Mouse (Mus musculus): ENCODE results near the gene Gm14403.
A peak's percentile ranks its signal among the peaks of the same experiment; 100 is the strongest.
"Not testable (repeated sequence)": the region's sequence is repeated elsewhere in the genome, so short reads cannot be mapped to it uniquely, and the experiment has no call there.

Gm14403 gene

GRCm38 (mm10) chr2:177498067-177498466, at the start of gene Gm14403:
Gene Gm14403, plus strand, starts transcription at chr2:177498215.
- DNase-seq, result peak; percentile 46 to 54

- DNase-seq, result peak; percentile 14 to 25
Observed at GRCm38 (mm10) chr2:177464676-177465075, 33.3 kb upstream of the Gm14403 start, which contains the start of gene Zfp970. Gene Zfp970, plus strand, starts transcription at chr2:177464733.

GRCm38 (mm10) chr2:177468222-177468621, 29.8 kb upstream of the Gm14403 start:
- not testable (repeated sequence) for DNase-seq

DNA sequence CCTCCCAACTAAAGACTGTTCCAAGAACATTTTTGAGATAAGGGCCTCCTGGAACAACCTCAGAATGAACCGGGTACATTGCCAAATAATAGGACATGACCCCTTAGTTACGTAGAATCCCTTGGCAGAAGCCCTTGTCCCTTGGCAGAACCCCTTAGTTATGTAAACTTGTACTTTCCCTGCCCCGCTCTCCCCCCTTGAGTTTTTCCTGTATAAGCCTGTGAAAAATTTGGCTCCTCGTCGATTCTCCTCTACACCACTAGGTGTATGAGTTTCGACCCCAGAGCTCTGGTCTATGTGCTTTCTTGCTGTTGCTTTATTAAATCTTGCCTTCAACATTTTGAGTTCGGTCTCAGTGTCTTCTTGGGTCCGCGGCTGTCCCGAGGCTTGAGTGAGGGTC, 25.8 kb upstream of the Gm14403 start:
- not testable (repeated sequence) for DNase-seq

- DNase-seq, result not testable (repeated sequence)
Observed at GRCm38 (mm10) chr2:177481971-177482370, 16.0 kb upstream of the Gm14403 start.

DNA sequence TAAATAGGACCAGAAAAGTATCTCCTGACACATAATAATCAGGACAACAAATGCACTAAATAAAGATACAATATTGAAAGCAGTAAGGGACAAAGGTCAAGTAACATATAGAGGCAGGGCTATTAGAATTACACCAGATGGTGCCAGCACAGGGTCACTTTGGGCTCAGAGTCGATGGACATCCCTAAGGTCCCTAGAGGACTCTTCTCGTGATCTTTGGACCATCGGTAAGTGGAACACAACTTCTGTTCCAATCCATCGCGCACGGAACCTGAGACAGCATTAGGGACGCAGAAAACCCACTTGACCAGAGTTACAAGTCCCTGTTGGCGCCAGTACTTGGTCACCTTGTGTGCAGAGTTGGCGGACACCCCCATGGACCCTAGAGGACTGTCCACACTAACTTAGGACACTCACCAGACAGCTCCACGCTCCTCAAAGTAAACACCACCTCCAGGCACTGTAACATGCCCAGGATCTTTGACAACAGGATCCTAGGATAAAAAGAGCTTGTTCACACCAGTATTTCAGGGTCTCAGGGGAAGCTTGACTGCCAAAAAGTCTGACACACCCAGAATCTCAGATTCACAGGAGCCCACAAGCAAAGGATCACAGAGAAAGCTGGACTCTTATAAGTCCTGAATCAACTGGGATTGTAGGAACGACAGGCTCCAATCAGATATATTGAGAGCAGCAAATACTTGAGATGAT, 14.6 kb upstream of the Gm14403 start:
- DNase-seq, result not testable (repeated sequence)

- DNase-seq, result not testable (repeated sequence)
Observed at GRCm38 (mm10) chr2:177499182-177499581, 1.2 kb downstream of the Gm14403 start.

DNA sequence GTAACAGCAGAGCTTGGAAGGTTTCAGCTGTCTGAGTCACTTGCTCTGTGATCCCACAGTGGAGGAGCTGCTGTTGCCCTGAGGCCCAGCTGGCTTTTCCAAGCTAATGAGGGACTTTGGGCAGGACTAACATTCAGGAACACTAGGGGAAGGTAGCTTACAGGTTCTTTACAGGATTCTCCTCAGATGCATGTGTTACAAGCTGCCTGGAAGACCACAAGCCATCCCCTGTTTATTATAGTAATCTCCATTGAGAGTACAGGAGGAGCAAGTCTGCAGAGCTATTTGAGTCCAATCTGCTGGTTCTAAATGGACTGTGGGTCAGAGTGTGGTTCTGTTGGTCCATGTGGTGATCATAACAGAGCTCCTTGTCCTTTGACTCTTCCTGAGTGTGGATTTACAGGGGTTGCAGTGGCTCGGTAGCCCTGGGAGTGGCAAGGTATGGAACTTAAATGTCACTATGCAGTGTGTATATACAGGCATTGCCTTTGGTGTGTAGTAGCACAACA, 7.2 kb downstream of the Gm14403 start:
- DNase-seq, result not testable (repeated sequence)

- not testable (repeated sequence) for DNase-seq
Observed at GRCm38 (mm10) chr2:177511381-177511780, 13.4 kb downstream of the Gm14403 start.

DNA sequence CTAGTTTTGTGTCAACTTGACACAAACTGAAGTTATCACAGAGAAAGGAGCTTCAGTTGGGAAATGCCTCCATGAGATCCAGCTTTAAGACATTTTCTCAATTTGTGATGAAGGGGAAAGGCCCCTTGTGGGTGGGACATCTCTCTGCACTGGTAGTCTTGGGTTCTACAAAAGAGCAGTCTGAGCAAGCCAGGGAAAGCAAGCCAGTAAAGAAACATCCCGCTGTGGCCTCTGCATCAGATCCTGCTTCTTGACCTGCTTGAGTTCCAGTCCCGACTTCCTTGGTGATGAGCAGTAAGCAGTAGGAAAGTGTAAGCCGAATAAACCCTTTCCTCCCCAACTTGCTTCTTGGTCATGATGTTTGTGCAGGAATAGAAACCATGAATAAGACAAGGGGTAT, 14.0 kb downstream of the Gm14403 start:
- not testable (repeated sequence) for DNase-seq

DNA sequence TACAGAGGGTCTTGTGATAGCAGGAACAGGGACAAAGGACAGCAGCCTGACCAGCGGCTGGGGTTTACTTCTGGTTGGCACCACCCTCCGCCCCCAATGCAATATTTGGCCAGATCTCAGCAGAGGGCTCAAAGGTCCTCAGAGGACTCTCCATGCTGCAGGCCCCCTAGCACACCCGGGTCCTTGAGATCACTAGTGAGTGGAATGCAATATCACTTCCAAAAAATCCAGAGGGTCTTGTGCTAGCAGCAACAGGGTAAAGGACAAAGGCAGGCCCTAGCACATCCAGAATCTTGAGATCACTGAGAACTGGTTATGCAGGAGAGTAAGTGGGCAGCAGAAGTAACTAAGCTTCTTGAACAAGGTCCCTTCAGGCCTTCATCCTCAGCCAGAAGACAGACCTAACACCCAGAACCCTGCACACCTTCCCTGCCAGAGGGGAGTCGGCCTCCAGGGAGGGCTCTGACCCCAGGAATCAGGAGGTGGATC, 16.0 kb downstream of the Gm14403 start:
- not testable (repeated sequence) for DNase-seq

DNA sequence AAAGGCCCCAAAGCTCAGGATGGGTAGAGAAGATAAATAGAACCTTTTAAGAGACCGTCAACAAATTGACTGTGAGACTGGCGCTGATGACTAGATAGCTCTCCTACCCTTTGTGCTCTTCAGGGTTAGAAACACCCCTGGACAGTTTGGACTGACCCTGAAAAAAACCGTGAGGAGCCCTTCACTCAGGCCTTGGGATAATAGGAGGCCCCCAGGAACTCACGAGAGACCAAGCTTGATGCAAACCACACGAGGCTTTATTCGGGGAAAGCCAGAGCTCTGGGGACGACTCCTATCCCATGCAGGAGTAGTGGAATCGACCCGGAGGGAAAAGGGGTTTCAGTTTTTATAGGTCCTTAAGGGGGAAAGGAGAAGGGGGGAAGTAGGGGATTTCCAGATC, 19.7 kb downstream of the Gm14403 start:
- DNase-seq, result not testable (repeated sequence)

- DNase-seq, result not testable (repeated sequence)
Observed at GRCm38 (mm10) chr2:177518354-177518753, 20.3 kb downstream of the Gm14403 start.

DNA sequence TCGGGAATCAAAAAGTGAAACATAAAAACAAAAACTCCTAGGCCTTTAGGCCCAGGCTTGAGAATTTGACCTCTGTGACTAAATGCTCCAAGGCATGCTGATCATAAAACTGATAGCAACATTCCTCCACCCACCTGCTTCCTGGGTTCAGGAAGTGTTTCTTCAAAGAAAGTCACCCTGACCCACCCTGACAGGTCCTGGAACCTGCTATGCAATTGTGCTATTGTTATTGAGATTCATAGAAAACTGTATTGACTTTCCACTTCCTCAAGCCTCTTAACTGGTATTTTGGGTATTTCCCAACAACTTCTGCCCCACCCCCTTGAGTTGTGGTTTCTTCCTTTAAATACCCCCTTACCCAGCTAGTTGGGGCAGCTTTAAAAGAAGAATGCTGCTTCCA, 20.9 kb downstream of the Gm14403 start:
- not testable (repeated sequence) for DNase-seq

DNA sequence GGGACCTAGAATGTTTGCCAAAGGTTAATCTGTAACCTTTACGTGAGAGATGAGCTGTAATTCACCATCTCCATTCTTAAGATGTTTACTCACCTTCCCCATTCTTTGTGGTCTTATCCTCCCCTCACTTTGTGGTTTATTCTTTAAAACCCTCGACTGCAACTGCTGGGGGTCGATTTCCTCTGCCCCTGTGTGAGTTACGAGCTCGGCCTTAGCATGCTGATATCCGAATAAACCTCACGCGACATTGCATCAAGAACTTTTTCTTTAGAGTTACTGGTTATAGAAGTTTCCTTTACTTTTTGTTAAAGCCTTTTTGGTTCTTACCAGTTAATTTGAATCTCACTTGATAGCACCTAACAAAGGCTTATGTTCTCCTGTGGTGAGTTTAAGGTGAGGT, 22.0 kb downstream of the Gm14403 start:
- no peak for DNase-seq

- DNase-seq, result no peak
Observed at GRCm38 (mm10) chr2:177523061-177523460, 25.0 kb downstream of the Gm14403 start.

DNA sequence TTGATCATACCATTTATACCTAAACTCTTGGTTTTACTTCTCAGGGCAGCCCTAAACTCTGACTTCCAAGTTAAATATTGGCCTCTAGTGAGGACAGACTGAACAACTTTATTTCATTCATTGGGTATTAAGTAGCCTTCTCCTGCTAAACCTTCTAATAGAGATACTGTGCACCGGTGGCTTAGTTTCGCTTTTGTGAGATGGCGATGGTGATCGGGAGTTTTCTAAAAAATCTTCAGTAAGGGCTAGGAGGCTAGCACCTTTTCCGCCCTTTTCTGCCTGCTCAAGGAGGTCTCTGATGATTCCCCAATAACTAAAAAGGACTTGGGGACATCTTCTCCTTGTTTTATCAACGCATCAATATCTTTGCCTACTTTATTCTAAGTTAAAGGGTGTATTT, 25.7 kb downstream of the Gm14403 start:
- DNase-seq, result not testable (repeated sequence)

DNA sequence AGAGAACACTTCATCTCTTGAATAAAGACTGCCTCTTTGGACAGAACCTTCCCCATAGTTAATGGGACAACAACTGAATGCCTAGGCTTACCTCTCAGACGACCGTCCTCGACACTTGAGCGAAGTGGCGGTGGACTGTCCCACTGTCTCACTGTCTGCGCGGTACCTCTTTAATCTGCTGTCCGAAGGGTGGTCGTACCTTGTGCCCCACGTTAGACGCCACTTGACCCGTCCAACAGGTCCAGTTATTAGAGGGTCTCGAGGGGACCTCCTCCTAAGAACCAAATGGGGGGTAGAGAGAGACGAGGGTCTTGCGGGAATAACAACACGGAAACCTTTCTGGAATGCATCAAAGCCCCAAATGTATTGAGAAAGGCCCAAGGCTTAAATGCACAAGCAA, 26.2 kb downstream of the Gm14403 start:
- not testable (repeated sequence) for DNase-seq

GRCm38 (mm10) chr2:177535876-177536275, 37.9 kb downstream of the Gm14403 start:
- no peak for DNase-seq

DNA sequence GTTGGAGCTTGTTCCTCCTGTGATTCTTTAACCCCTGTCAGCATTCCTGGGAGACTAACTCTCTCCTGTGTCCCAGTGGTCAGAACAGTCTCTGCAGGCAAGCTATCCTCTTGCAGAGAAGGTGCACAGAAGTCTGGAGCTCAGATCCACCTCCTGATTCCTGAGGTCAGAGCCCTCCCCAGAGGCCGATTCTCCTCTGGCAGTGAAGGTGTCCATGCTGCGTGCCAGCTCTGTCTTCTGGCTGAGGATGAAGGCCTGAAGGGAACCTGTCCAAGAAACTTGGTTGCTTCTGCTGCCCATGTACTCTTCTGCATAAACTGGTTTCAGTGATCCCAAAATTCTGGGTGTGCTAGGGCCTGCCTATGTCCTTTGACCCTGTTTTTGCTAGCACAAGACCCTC, 39.1 kb downstream of the Gm14403 start:
- DNase-seq, result not testable (repeated sequence)

- not testable (repeated sequence) for DNase-seq
Observed at GRCm38 (mm10) chr2:177537717-177538116, 39.7 kb downstream of the Gm14403 start.

DNA sequence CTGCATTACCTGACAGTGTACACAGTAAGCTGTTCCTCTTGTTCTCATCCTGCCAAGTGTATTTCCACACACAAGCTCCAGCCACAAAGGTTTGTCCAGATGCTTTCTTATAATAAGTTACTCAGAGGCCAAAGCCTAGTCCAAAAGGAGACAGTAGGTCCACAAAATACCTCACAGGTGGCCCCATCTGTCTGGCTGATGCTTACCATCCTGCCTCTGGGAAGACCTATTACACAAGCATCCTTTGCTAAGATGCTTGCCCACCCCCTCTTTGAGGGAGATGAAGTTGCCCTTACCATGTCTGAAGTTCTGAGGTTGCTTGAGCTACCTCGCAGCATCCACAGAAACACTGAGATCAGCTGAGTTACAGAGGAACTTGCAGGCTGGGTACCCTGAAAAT, 57.2 kb downstream of the Gm14403 start:
- DNase-seq, result not testable (repeated sequence)

All from cerebellum, postnatal 14 days (tissue).